Mouse (Mus musculus): ENCODE results near the gene Krt27. TPM values are rescaled to one million over a fixed set of nuclear protein-coding genes. Genes with fewer than 3 reads are reported as not detected.
A peak's percentile ranks its signal among the peaks of the same experiment; 100 is the strongest.

The Krt27 gene
- polyA plus RNA-seq, 1 experiment from 2014 or later = 0.13 TPM

DNA sequence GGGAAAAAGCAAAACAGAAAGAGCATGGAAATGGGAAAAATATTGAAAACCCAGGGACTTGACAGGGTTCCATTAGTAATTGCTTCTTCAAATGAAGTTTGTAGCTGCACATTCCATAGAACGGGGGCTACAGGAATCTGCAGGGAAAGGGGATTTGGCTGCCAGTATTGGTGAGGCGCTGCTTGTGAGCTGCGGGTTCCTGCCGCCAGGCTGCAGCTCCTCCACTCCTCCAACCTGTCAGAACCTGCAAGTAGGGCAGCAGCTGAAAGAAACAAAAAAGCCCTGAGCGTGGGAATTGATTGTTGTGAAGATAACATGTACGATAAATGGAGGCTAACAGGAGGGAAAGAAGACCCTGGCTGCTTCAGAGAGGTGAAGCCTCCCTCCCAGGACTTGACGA is 40.0 kb upstream of the Krt27 start:
- Histone ChIP-seq H3K9me3 (replicated peaks; ENCODE audit: control insufficient read depth, low read length) (no peaks in the 10 kb centered on the region), H3K27me3 (ENCODE audit: control insufficient read depth, insufficient read depth, low read length) (no peaks in the 10 kb centered on the region), H3K36me3 (replicated peaks; ENCODE audit: control insufficient read depth, insufficient read depth, low read depth, low read length) (no peaks in the 10 kb centered on the region), H3K4me2 (ENCODE audit: low read depth, low read length) (no peak overlapping the region), H3K4me1 (ENCODE audit: control insufficient read depth, insufficient read depth, low read length) (no peaks in the 10 kb centered on the region), H3K4me3 (ENCODE audit: low read depth, low read length) (no peak overlapping the region), H3K27ac (replicated peaks; ENCODE audit: low read depth, low read length) (no peak overlapping the region; the same call in 1 of the 2 replicates), H3K9ac (replicated peaks; ENCODE audit: low read length) (no peak overlapping the region)
- ATAC-seq (replicated peaks; ENCODE audit: insufficient number of reproducible peaks, low FRiP score, low TSS enrichment, low read depth) (no peak), DNase-seq (ENCODE audit: low spot score) (peak; percentile 3)
- WGBS = 77% methylated on average over 7 of the region's 7 CpGs

DNA sequence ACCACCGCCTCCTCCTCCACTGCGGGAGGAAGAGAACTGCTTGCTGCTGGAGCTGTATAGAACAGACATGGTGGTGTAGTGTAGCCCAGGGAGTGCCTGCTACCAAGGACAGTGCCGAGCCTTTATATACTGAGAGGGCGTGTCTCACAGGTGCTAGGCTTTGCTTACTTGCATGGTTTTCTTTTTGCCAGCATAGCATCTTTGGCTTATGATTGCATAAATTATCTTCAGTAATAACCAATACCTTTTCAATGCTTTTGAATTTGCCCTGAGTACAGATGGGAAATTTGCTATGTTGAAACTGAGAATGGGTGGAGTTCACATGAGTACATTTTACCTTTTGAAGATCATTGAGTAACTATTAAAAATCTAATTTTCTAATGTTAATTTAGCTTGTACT is 38.4 kb upstream of the Krt27 start, which contains the start of gene Krt10:
Gene Krt10 (minus strand): TSS at position 101 of the 400 bp plus-strand sequence.
- Histone ChIP-seq H3K4me3 (ENCODE audit: low read depth, low read length) (no peak within 1 kb of the TSS), H3K36me3 (replicated peaks; ENCODE audit: control insufficient read depth, insufficient read depth, low read depth, low read length) (no peaks in the 10 kb centered on the region), H3K4me2 (ENCODE audit: low read depth, low read length) (no peak within 1 kb of the TSS), H3K27ac (replicated peaks; ENCODE audit: low read depth, low read length) (no peak within 1 kb of the TSS), H3K9ac (replicated peaks; ENCODE audit: low read length) (no peak within 1 kb of the TSS), H3K4me1 (ENCODE audit: control insufficient read depth, insufficient read depth, low read length) (no peaks in the 10 kb centered on the region), H3K9me3 (replicated peaks; ENCODE audit: control insufficient read depth, low read length) (no peaks in the 10 kb centered on the region), H3K27me3 (ENCODE audit: control insufficient read depth, insufficient read depth, low read length) (no peaks in the 10 kb centered on the region)
- DNase-seq (ENCODE audit: low spot score) (no peak), ATAC-seq (replicated peaks; ENCODE audit: insufficient number of reproducible peaks, low FRiP score, low TSS enrichment, low read depth) (no peak)
- 74% methylated on average over 4 of the region's 4 CpGs for WGBS

DNA sequence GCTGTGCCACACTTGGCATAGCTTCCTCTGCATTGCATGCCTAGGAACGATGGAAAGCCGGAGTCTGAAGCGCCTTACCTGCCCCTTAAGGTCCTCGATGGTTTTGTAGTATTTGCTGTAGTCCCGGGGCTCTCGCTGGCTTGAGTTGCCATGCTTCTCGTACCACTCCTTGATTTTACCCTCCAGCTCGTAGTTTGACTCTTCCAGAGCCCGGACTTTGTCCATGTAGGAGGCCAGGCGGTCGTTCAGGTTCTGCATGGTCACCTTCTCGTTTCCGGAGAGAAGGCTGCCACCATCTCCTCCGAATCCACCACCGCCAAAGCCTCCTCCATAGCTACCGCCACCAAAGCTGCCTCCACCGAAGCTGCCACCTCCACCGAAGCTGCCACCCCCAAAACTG is 37.8 kb upstream of the Krt27 start:
- 93% methylated on average over 18 of the region's 18 CpGs for WGBS
- H3K4me2 ChIP-seq (ENCODE audit: low read depth, low read length) = no peak overlapping the region
- ATAC-seq (replicated peaks; ENCODE audit: insufficient number of reproducible peaks, low FRiP score, low TSS enrichment, low read depth) = no peak

DNA sequence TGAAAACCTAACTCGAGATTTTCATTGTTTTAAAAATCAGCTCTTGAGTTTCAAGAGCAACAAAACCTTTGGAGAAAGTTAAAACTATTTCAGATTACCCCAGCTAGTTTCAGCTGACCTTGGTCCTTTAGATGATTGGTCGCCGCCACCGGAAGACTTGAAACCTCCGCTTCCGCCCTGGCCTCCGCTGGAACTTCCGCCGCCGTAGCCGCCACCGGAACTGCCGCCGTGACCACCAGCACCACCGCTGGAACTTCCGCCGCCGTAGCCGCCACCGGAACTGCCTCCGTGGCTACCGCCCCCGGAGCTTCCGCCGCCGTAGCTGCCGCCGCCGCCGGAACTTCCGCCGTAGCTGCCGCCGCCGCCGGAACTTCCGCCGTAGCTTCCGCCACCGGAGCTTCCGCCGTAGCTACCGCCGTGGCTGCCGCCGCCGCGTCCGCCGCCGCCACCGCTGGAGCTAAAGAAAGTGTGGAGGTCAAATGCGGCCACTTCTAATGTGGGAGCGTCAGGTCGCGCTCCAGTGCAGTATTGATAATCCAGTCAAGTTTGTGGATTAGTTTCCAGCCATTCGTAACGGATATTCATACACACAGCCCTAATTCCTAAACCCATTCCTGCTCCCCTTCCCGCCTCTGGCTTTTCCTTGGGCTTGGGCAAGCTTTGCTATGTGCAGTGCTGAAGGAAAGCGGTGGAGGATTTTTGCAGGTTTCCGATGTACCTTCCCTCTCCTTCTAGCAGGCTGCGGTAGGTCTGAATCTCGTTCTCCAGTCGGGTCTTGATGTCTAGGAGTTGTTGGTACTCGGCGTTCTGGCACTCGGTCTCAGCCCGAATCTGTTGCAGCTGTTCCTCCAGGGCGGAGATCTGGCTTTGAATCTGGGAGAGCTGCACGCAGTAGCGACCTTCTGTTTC is 35.2 kb upstream of the Krt27 start:
- ATAC-seq (replicated peaks; ENCODE audit: insufficient number of reproducible peaks, low FRiP score, low TSS enrichment, low read depth) = peak; percentile 72; the same call in 1 of the 2 replicates

More for the DNA sequence above, 37.8 kb upstream of the Krt27 start:
- H3K4me1 ChIP-seq (ENCODE audit: control insufficient read depth, insufficient read depth, low read length) = no peaks in the 10 kb centered on the region
- no peak overlapping the region for H3K4me3 ChIP-seq (ENCODE audit: low read depth, low read length)
- H3K36me3 ChIP-seq (replicated peaks; ENCODE audit: control insufficient read depth, insufficient read depth, low read depth, low read length) = no peaks in the 10 kb centered on the region
- no peaks in the 10 kb centered on the region for H3K27me3 ChIP-seq (ENCODE audit: control insufficient read depth, insufficient read depth, low read length)
- DNase-seq (ENCODE audit: low spot score) = no peak
- H3K27ac ChIP-seq (replicated peaks; ENCODE audit: low read depth, low read length) = no peak overlapping the region
- no peaks in the 10 kb centered on the region for H3K9me3 ChIP-seq (replicated peaks; ENCODE audit: control insufficient read depth, low read length)
- H3K9ac ChIP-seq (replicated peaks; ENCODE audit: low read length) = no peak overlapping the region

DNA sequence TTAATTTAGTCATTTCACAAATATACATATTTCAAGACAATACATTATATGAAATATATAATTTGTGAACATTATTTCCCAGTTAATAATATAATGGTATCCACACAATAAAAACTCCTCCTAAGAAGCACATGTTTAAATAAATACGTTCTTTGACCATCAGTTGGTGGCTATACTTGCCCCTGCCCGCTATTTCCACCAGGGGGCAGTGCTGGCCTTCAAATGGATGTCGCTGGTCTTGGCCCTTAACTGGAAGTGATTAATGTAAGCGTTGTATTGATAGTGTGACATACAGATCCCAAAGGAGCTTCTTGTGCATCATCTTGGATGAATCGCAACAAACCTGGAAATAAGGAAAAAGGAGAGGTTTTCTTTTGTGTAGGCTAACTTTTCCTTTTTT is 28.7 kb upstream of the Krt27 start:
- no peak for ATAC-seq (replicated peaks; ENCODE audit: insufficient number of reproducible peaks, low FRiP score, low TSS enrichment, low read depth)

More for the DNA sequence above, 35.2 kb upstream of the Krt27 start:
- peak overlapping the region; percentile 97 for H3K27ac ChIP-seq (replicated peaks; ENCODE audit: low read depth, low read length)
- peak overlapping the region; percentile 63 for H3K4me2 ChIP-seq (ENCODE audit: low read depth, low read length)
- H3K9ac ChIP-seq (replicated peaks; ENCODE audit: low read length) = peak overlapping the region; percentile 76
- DNase-seq (ENCODE audit: low spot score) = peak; percentile 88
- H3K4me3 ChIP-seq (ENCODE audit: low read depth, low read length) = peak overlapping the region; percentile 57
- H3K9me3 ChIP-seq (replicated peaks; ENCODE audit: control insufficient read depth, low read length) = no peaks in the 10 kb centered on the region
- no peaks in the 10 kb centered on the region for H3K4me1 ChIP-seq (ENCODE audit: control insufficient read depth, insufficient read depth, low read length)
- no peaks in the 10 kb centered on the region for H3K27me3 ChIP-seq (ENCODE audit: control insufficient read depth, insufficient read depth, low read length)
- WGBS = 2% methylated on average over 71 of the region's 71 CpGs
- no peaks in the 10 kb centered on the region for H3K36me3 ChIP-seq (replicated peaks; ENCODE audit: control insufficient read depth, insufficient read depth, low read depth, low read length)

DNA sequence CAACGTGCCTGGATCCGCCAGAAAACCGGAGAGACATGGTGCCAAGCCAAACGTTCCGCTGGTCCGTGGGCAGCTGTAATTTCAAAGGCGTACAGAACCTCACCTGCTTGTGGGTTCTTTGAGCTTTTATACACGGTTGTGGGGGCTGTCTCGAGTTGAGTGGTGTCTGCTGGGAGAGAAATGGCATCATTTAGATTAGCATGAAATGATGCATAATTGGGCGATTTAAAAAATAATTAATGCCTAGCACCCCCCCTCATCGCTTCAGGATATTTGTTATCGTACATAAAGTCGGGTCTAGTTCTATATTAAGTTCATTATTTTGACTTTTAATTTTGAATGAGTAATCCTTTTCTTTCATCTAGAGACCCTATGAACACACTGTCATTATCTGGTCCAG is 23.9 kb upstream of the Krt27 start, which contains the start of gene Krt28:
Gene Krt28 (minus strand): TSS at position 101 of the 400 bp plus-strand sequence.
- H3K27me3 ChIP-seq (ENCODE audit: control insufficient read depth, insufficient read depth, low read length) = no peaks in the 10 kb centered on the region
- H3K27ac ChIP-seq (replicated peaks; ENCODE audit: low read depth, low read length) = no peak within 1 kb of the TSS
- no peaks in the 10 kb centered on the region for H3K9me3 ChIP-seq (replicated peaks; ENCODE audit: control insufficient read depth, low read length)
- no peak for ATAC-seq (replicated peaks; ENCODE audit: insufficient number of reproducible peaks, low FRiP score, low TSS enrichment, low read depth)
- 85% methylated on average over 13 of the region's 13 CpGs for WGBS
- no peaks in the 10 kb centered on the region for H3K4me1 ChIP-seq (ENCODE audit: control insufficient read depth, insufficient read depth, low read length)
- no peak within 1 kb of the TSS for H3K4me2 ChIP-seq (ENCODE audit: low read depth, low read length)
- DNase-seq (ENCODE audit: low spot score) = no peak
- no peak within 1 kb of the TSS for H3K9ac ChIP-seq (replicated peaks; ENCODE audit: low read length)
- H3K4me3 ChIP-seq (ENCODE audit: low read depth, low read length) = no peak within 1 kb of the TSS
- H3K36me3 ChIP-seq (replicated peaks; ENCODE audit: control insufficient read depth, insufficient read depth, low read depth, low read length) = no peaks in the 10 kb centered on the region

More for the DNA sequence above, 28.7 kb upstream of the Krt27 start:
- 16% methylated on average over 5 of the region's 5 CpGs for WGBS
- Histone ChIP-seq H3K27ac (replicated peaks; ENCODE audit: low read depth, low read length) (no peak overlapping the region), H3K36me3 (replicated peaks; ENCODE audit: control insufficient read depth, insufficient read depth, low read depth, low read length) (no peaks in the 10 kb centered on the region), H3K4me1 (ENCODE audit: control insufficient read depth, insufficient read depth, low read length) (no peaks in the 10 kb centered on the region), H3K4me3 (ENCODE audit: low read depth, low read length) (no peak overlapping the region), H3K27me3 (ENCODE audit: control insufficient read depth, insufficient read depth, low read length) (no peaks in the 10 kb centered on the region), H3K9me3 (replicated peaks; ENCODE audit: control insufficient read depth, low read length) (no peaks in the 10 kb centered on the region), H3K9ac (replicated peaks; ENCODE audit: low read length) (no peak overlapping the region), H3K4me2 (ENCODE audit: low read depth, low read length) (no peak overlapping the region)
- DNase-seq (ENCODE audit: low spot score) = peak; percentile 77

DNA sequence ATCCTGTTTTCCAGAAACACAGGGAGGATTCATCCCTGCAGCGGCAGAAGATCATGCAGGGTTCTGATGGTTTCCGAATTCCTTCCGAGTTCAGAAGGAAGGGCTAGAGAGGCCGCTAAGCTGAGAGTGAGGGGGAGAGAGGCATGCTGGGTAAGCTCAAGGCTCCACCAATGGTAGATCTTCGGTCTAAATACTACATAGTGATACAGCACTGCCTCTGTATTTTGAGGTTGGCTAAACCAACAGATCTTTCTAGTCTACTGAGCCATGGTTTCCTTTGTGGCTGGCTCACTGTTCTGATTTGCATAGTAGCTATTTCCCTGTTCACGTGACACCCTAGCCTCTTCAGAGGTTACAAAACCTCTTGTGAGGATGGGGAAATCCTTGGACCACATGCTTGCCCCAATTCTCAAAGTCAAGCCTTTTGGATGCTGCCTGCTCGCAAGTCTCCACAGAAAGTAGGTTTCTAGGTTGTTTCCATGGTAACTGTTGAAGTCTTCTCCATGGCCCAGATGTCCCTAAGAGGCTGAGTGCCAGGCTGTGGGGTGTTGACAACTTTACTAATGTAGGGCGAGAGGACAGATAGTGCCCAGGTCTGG is 19.0 kb upstream of the Krt27 start:
- Histone ChIP-seq H3K4me2 (ENCODE audit: low read depth, low read length) (no peak overlapping the region), H3K36me3 (replicated peaks; ENCODE audit: control insufficient read depth, insufficient read depth, low read depth, low read length) (no peaks in the 10 kb centered on the region), H3K27me3 (ENCODE audit: control insufficient read depth, insufficient read depth, low read length) (no peaks in the 10 kb centered on the region), H3K9ac (replicated peaks; ENCODE audit: low read length) (no peak overlapping the region), H3K4me1 (ENCODE audit: control insufficient read depth, insufficient read depth, low read length) (no peaks in the 10 kb centered on the region), H3K4me3 (ENCODE audit: low read depth, low read length) (no peak overlapping the region), H3K27ac (replicated peaks; ENCODE audit: low read depth, low read length) (no peak overlapping the region), H3K9me3 (replicated peaks; ENCODE audit: control insufficient read depth, low read length) (no peaks in the 10 kb centered on the region)
- WGBS = 87% methylated on average over 8 of the region's 8 CpGs
- DNase-seq (ENCODE audit: low spot score) (no peak), ATAC-seq (replicated peaks; ENCODE audit: insufficient number of reproducible peaks, low FRiP score, low TSS enrichment, low read depth) (no peak)

DNA sequence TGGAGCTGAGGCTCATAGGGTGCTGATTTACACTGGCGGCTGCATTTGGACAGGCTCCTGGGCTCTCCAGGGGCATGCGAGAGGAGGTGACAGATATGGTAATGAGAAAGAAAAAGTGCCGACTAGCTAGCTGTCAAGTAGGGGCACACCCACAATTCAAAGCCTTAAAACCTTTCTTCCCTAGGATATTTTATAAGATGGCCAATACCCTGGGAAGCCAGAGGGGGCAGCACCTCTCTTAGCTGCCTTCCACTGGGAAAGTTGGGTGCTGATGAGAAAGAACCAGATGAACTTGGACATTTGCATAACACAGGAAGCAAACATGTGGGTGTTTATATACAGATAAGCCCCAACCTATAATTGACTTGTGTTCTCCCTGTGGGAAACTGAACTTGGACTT is 18.3 kb upstream of the Krt27 start:
- no peaks in the 10 kb centered on the region for H3K36me3 ChIP-seq (replicated peaks; ENCODE audit: control insufficient read depth, insufficient read depth, low read depth, low read length)
- DNase-seq (ENCODE audit: low spot score) = peak; percentile 45
- ATAC-seq (replicated peaks; ENCODE audit: insufficient number of reproducible peaks, low FRiP score, low TSS enrichment, low read depth) = no peak
- H3K4me3 ChIP-seq (ENCODE audit: low read depth, low read length) = no peak overlapping the region
- H3K9me3 ChIP-seq (replicated peaks; ENCODE audit: control insufficient read depth, low read length) = no peaks in the 10 kb centered on the region
- no peaks in the 10 kb centered on the region for H3K4me1 ChIP-seq (ENCODE audit: control insufficient read depth, insufficient read depth, low read length)
- H3K4me2 ChIP-seq (ENCODE audit: low read depth, low read length) = no peak overlapping the region
- no peak overlapping the region for H3K9ac ChIP-seq (replicated peaks; ENCODE audit: low read length)
- no peaks in the 10 kb centered on the region for H3K27me3 ChIP-seq (ENCODE audit: control insufficient read depth, insufficient read depth, low read length)
- WGBS = 27% methylated on average over 3 of the region's 3 CpGs
- H3K27ac ChIP-seq (replicated peaks; ENCODE audit: low read depth, low read length) = no peak overlapping the region
